Mouse (Mus musculus) gastrocnemius, postnatal 4 days (tissue): Measurements from ENCODE around the gene Thada. TPM values are rescaled to one million over a fixed set of nuclear protein-coding genes. Genes with fewer than 3 reads are reported as not detected.

Source experiments
- DNase-seq, 2 experiments: peaks; one replicate each; pipeline ENCODE4 v3.0.0; 2021 to 2022; ENCODE audit warnings: low spot score in 2 of 2, mixed read lengths in 2 of 2
- total RNA-seq, 2 experiments: library from RNA; stranded (reverse); gene quantifications; 2 replicates each; pipeline ENCODE4 v1.2.3; 2021

Thada gene
- total RNA-seq, 2 experiments from 2014 or later = 12.2 to 15.0 TPM

DNA sequence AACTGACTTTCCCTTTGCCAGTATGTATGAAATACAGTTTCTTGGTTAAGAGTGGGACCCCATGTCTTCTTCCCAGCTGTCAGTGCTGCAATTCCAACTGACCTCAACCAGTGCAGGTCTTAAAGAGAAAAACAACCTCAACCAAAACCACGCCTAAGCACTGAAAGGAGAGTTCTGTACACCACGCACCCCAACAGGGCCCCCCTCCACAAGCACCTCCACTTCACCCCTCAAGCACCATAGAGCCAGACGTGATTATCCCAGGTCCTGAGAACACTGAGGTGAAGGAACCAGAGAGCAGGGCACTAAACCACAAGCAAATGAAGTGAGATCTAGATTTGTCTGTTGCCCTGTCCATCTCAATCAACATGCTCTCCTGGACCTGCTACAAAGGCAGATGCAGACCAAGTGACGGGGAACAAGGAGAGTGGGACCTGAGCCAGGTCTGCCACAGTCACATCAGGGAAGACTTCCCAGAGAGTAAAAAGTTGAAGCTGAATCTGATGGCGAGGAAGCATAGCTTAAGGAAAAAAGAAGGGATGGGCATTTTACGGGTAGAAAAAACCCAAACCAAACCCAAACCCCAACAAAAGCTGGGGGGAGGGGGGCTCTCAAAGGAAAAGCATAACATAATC is 93.5 kb downstream of the Thada start:
- no peak for DNase-seq

DNA sequence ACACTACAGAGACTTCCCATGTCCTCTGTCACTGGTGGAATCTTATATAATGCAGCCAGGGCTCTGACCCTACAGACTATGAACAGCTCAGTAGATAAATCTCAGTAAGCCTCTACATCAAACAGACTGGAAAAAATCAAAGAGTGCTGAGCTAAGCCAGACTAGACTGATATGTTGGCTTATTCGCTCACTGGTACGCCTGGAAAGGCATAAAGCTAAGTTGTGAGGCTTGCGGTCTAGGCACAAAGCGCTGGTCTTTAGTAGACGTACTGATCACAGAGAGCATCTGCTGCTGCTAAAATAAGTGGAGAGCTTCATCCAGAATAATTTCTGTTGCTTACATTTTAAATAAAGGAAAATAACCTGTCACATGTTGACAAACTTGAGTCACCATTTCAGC is 95.6 kb downstream of the Thada start:
- no peak for DNase-seq

DNA sequence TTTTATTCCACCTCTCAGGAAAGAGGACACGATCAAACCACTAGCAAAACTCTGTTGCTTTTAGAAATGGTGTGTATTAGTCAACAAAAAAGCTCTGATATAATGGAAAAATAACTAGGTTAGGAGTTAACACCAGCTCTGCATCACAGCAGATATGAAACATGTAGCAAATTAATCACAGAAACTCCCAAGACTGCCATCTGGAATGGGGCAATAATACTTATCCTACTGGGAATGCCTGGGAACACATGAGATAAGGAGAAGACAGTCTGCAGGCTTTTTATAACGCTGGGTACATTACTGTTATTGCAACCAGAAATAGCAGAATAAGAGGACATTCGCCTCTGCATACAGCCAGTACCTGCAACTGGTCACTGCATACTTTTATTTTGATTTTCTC is 96.2 kb downstream of the Thada start:
- DNase-seq = no peak

DNA sequence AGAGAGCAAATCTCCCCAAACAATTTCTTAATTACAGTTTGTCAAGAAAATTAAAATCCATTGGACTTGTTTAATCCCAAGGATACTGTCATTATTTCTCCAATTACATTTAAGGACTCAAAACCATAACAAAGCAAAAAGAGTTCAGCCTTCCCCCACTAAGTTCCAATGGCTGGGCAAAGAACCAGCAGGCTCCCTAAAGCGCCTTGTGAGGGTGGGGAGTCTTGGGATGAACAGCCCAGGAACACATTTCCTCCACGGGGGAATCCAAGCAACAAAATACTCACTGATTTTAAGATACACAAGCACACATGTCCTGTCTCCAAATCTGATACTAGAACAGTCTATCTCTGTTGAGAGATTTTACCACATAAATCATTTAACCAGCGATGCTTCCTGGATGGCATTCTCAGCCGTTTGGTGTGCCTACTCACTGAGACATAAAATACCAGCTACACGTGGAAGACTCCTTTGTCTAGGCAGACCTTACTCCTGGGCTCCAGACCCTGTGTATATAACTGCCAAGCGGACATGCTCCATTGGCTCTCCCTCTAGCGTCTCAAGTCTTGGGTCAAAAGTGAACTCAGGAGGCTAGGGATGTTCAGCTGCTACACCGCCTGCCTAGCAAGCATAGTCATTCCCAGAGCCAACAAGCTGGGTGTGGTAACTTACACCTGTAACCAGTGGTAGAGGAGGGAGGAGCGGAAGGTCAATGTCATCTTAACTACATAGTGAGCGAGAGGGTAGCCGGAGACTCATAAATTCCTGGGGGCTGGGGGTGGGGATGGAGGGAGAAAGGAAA is 97.6 kb downstream of the Thada start:
- no peak for DNase-seq

DNA sequence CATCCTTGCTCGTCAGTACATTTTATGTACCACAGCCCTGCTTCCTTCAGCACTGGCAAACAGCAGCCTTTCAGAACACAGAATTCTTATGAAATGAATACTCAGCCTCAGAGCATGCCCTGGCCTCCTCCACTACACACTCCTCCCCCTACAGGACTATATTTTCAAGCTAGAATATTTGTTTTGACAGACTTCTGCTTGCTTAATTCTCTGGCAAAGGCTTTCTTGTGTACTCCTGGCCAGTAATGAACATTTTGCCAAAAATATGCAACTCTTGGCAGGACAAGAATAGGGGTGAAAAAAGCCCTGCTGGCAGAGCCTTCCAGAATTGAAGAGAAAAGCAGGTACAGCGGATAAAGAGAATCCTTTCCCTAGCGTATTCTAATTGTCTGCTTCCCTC is 98.3 kb downstream of the Thada start:
- DNase-seq = no peak

DNA sequence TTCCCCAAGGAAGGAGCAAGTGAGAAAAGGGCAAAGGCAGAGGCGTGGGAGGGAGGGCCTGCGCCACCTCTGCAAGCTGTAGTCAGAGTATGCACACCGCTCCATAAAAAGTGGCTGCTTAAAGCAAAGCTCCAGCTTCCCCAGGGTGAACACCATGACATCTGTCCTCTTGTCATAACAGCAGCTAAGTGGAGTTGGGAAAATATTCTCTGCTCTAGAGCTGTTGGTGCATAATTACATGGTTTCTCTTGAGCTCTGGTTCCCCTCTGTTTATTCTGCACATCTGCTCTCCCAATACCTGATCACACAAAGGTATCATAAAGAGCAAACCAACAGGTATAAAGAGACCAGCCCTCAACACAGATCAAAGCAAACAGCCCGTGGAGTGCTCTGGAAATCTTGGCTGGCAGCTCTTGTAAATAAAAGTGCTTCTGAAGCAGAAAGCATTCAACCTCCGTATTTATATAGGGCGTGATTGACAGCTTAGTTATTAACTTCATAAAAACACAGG is 100.2 kb downstream of the Thada start:
- DNase-seq = no peak

DNA sequence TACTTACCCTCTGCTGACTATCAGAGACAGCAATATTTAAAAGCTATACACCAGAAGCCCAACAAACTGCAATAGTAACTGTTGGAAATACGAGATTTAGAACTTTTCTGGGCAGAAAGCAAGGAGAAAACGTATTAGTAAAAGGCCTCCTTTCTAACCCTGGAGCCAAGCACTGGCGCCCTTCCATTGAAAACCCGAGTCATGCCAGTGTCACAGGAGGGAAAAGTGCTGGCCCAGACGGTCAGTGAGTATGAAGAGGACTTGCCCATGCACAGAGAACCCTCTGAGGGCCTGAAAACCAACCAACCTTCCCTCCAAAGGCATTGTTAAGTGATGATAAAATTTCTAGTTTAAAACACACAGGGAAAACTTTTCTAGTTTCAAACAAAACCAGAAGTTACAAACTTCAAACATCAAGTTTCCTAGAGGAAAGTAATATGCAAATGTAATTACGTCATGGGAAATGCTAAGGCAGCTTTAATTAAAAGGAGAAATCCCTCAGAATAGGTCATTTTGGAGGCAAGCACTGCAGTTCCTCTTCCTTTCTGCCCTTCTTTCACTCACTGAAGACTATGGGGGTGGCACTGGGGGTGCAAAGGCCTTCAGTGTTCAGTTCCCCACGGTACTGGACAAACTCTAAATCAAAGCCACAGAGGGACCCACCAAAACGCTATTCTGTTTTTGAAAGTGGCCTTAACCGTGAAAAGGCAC is 100.8 kb downstream of the Thada start:
- DNase-seq = peak in 1 of 2 experiments; percentile 37

DNA sequence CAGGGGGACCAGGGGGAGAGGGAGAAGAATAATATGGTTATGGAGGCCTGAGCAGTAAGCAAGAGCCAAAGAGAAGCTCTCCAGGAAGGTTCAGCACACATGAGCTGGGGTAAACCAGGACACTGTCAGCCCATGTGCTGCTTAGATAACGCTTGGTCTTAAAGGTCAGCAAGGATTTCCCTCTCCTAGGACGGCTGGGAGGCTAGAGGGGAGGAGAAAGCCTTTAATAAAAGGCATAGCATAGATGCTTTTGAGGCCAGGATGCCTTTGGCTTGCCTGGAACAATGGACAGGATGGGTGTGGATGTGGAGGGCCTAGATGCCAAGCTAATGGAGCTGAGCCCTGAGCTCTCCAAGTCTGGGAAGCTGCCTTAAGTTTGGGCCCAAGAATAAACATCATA is 102.6 kb downstream of the Thada start:
- no peak for DNase-seq

DNA sequence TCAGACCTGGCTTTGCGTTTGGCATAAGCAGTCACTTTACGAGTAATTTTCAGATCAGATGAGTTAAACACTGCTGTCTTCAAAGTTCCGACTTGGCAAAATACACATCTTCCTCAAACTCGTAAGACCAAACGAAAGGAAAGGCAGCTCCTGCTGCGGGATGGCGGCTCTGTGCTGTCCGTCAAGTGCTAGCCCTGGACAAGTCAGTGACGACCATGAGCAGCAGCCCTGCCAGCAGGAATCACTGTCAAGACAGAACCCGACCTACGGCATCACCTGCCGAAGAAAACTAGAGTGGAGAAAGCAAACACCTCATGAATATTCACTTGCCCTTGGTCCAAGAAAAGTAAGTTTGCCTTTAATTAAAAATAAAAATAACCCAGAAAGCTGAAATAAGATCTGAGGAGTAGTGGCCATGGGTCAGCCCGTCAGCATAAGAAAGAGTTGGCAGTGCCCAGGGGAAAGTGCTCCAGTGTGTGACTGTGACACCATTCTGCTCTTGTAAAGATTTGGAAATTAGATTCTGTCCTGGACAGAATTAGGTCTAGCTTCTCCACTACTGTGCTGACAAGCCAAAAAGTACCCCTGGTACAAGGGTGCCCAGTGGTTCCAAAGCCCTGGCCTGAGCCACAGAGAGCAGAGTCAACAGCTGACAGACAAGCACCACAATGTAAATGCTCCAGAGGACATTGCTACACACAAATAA is 103.3 kb downstream of the Thada start:
- no peak for DNase-seq

DNA sequence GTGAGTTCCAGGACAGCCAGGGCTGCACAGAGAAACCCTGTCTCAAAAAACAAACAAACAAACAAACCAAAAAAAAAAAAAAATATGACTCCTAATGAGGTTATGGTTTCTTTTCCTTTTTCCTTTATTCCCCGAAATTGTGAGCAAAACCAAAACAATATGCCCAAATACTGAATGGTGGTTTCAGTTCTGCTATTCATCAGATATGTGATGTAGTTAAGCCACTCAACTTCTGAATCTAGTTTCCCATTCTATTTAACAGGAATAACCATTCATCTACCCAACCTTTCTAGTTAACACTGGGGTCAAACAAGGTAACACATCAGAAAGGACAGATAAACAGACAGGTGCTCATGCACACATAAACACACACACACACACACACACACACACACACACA is 105.0 kb downstream of the Thada start:
- no peak for DNase-seq

DNA sequence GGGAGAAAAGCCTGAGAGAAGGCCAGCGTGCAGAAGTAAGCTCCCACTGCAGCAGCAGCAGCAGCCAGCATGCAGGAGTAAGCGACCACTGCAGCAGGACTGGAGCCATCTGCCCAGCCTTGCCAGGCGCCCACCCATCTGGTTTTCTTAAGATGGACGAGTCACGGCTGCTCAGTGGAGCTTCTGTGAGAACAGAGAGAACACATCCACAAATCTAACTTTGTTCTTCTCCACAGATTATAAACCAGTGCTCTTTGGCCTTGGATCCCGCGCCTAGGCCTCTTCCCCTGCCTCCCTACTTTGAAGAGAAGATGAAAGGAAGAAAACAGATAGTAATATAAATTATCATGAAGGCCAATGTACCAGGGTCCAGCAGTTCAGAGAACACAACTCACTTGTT is 106.2 kb downstream of the Thada start:
- no peak for DNase-seq

DNA sequence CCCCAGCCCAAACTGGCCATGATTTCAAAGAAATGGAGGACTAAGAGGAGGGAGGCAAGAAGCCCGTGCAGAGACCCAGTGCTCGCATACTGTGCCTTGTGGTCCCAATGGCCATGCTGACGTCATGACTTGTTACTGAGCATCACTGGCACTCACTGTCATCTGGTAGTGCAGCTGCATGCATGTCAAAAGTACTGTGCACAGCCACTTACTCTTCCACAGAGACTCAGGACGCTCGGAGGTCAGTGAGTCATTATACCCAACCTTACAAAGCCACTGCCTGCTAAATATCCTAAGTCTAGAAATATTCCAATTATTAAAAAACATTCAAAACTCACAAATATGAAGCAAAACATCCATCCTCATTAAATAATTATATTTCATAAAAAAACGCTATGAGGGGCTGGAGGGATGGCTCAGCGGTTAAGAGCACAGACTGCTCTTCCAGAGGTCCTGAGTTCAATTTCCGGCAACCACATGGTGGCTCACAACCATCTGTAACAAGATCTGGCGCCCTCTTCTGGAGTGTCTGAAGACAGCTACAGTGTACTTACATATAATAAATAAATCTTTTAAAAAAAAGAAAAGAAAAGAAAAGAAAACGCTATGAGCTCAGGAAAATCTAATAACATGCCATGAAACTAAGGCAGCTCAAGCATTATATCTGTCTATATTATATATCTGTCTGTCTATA is 106.9 kb downstream of the Thada start:
- DNase-seq = no peak

DNA sequence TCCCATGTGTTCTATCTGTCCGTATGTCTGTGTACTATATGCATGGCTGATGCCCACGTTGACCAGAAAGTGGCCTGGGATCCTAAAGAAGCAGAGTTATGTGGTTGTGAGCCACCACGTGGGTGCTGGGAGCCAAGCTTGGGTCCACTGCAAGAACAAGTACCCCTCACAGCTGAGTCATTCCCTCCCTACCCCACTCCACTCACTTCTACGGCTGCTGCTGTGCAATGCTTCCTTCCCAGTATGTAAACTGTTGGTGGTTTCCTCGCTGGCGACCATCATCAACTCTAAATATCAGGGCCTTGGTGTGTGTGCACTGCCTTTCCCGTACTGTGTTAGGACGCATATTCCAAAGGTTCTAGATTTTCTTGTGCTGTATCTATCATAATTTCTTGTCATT is 108.2 kb downstream of the Thada start:
- no peak for DNase-seq

DNA sequence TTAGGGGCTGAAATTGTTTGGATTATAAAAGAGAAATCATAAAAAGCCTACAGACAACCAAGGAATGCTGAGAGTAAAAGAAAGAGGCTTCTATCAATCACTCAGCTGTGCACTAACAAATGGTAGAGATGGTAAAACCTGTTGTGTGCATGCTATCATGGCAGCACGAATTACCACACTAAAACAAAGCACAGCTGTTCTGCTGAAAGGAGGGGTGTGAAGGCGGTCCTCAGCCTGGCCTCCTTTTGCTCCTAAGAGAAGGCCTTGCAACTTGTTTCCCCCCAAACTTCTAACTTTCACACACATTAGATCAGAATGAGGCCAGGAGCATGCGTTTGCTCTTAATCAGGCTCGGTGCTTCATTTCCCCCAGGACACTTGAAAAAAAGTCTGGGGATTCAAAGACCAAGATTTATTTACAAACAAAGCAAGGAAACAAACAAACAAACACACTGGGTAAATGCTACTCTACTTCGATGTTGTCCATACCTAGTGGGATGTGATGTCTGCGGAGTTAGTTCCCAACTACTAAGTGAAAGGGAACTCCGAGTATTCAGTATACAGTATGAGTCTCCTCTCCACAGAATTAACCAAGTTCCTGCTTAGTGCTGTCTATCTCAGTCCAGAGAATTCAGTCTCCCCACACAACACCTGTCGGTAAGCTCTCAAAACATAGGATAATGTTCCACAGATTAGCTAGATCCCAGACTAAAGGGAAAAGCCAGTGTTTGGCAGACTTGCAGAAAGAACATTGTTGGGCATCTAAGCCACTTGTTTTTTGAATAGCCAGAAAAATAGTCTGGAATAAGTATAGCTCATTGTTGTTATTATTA is 109.7 kb downstream of the Thada start:
- DNase-seq = no peak

DNA sequence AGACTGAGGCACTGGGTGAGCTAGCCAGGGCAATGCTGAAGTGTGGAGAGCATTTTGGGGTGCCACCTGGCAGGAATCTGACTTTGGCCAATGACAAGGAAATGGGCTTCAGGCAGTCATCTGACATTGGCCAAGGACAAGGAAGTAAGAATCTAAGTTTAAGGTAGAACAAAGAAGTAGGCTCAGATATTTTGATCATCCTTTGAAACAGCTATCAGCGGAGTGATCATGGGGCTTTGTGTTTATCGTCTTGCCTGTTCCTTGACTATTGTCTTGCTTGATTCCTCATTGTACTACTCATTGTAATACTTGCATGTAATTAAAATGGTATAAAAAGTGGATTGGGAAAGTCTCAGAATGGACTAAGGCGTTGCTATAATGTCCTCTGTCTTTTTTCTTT is 111.0 kb downstream of the Thada start:
- no peak for DNase-seq

DNA sequence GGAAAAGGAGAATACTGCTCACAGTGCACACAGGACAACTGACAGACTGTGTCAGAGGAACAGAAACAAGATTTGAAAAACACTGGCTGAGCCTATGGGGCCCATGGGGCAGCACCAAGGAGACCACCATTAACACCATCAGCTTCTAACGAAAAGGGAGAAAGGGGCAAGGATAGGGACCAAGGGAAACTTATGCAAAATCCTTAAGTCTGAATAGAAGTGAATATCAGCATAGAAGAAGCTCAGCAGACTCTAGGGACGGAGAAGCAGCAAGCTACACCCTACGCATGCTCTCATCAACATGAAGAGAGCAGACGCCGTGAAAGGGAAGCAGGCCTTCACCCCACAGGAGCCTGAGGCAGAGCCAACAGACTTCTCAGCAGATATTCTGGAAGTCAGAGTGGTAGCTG is 112.1 kb downstream of the Thada start:
- DNase-seq = no peak

DNA sequence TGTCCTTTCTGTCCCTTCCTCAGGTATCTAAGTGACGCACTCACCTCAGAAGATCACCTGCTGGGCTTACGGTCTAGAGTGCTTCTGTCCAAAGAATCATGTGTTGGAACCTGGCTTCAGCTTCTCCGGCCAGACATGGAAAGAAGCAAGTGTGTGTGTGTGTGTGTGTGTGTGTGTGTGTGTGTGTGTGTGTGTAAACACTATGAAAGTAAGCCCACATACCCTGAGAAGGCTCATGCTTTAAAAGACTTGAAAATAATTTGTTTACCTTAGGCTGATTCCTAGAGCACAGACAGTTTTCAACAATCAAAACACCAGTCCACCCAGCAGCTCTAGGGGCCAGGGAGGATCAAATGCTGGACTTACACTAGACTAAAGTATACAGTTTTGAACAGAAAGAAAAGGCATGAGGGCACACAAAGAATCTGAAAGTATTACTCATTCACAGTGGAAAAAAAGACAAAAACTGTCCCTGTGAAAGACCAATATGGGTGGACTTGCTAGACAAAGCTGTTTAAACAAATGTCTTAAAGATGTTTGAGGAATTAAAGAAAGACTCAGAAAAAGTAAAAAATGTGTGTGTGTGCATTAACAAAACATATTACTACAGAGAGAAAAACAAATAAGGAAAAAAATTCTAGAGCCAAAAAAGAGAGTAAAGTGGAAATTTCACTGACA is 112.6 kb downstream of the Thada start:
- no peak for DNase-seq

DNA sequence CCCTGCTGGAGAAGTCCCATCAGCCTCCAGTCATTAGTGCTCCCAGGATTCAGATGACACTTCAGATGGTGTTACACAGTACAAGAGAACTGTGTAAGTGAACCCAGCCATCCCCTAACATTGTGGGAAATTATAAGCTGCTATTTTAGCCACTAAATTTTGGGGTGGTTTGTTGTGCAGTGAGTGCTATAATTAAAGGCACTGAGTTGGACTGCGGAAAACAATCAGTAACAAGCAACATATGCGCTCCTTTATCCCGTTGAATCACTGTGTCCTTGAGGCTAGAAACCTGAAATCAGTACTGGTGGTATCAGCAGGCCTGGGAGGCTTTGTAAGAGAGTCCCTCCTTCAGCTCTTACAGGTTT is 113.2 kb downstream of the Thada start:
- no peak for DNase-seq
